Mouse (Mus musculus) hindbrain, embryonic 14.5 days (tissue): ENCODE data around the gene Phgdh. TPM values are rescaled to one million over a fixed set of nuclear protein-coding genes. Genes with fewer than 3 reads are reported as not detected.
"Not testable (repeated sequence)": the region's sequence is repeated elsewhere in the genome, so short reads cannot be mapped to it uniquely, and the experiment has no call there.

ENCODE experiments used
- ATAC-seq: fragments of 200-750 bp; cut with Nextera tagmentation; 2 replicates; pipeline ENCODE4 v1.8.0; 2017; ENCODE audit warnings: moderate number of reproducible peaks, mild to moderate bottlenecking, moderate TSS enrichment, moderate library complexity; ENCODE audit not compliant: low FRiP score
- DNase-seq: peaks from one replicate; pipeline ENCODE4 v3.0.0-alpha.2; 2015; ENCODE audit warnings: low spot score
- H3K27ac ChIP-seq: fragments of 300-500 bp; sonication (generic); 2 replicates; pipeline ENCODE4 v1.5.1; 2014; ENCODE audit warnings: mild to moderate bottlenecking, moderate library complexity
- H3K27me3 ChIP-seq: fragments of 300-500 bp; sonication (generic); 2 replicates; pipeline ENCODE4 v1.6.1; 2014; ENCODE audit warnings: mild to moderate bottlenecking, low read length, mixed read lengths; ENCODE audit not compliant: control insufficient read depth, insufficient read depth
- H3K36me3 ChIP-seq: fragments of 300-500 bp; sonication (generic); replicated peaks from 2 replicates; pipeline ENCODE4 v1.6.1; 2014; ENCODE audit not compliant: control insufficient read depth, insufficient read depth
- H3K4me1 ChIP-seq: fragments of 300-500 bp; sonication (generic); replicated peaks from 2 replicates; pipeline ENCODE4 v1.6.1; 2014; ENCODE audit warnings: antibody characterized with exemption, low read length, mixed read lengths; ENCODE audit not compliant: control insufficient read depth, insufficient read depth
- H3K4me2 ChIP-seq: fragments of 300-500 bp; sonication (generic); replicated peaks from 2 replicates; pipeline ENCODE4 v1.6.1; 2014; ENCODE audit warnings: mild to moderate bottlenecking, moderate library complexity
- H3K4me3 ChIP-seq: fragments of 300-500 bp; sonication (generic); replicated peaks from 2 replicates; pipeline ENCODE4 v1.5.1; 2014; ENCODE audit warnings: mild to moderate bottlenecking, low read length
- H3K9ac ChIP-seq: fragments of 300-500 bp; sonication (generic); 2 replicates; pipeline ENCODE4 v1.6.1; 2014
- H3K9me3 ChIP-seq: fragments of 300-500 bp; sonication (generic); 2 replicates; pipeline ENCODE4 v1.6.1; 2016; ENCODE audit warnings: low read length; ENCODE audit not compliant: control insufficient read depth
- WGBS: fragments of 180-500 bp; shearing (Covaris S2); extraction: QIAGEN DNeasy Blood & Tissue Kit; methylation state at CpG from one replicate; pipeline ENCODE4 v1.1.7; 2014; 5-methylcytosine and 5-hydroxymethylcytosine counted together
- polyA plus RNA-seq: library from polyadenylated mRNA; unstranded; fragments of >200 nt; fragmentation: Nextera tagmentation; extraction: Ambion mirVana; gene quantifications from 2 replicates; pipeline ENCODE4 v1.2.1, GENCODE M21; 2014

The Phgdh gene
- polyA plus RNA-seq = 160 and 173 TPM in 2 replicates

DNA sequence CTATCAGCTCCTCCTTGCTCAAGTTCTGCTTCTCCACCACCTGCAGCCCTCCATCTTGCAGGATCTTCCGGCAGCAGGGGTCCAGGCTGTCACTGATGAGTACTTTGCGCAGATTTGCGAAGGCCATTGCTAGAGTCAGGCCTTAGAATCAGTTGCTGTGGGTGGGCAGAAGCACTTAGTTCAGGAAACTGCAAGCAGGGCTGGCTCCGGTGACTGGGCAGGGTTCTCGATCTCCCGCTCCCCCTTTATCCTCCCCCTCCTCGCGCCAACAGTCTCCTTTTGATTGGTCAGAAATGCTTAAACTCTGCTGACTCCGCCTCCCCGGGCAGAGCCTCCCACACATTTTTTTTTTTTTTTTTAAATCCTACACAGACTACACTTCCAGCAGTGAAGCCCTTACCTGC lies at the start of gene Phgdh:
Gene Phgdh, minus strand, starts transcription at position 285 of the 404 bp plus-strand sequence.
- peak within 1 kb of the TSS; percentile 67 for H3K9ac ChIP-seq
- H3K9me3 ChIP-seq, H3K36me3 ChIP-seq, H3K27me3 ChIP-seq: not testable (repeated sequence)
- H3K27ac ChIP-seq = peak within 1 kb of the TSS; percentile 38; the same call in 1 of the 2 replicates
- DNase-seq = peak; percentile 67
- H3K4me3 ChIP-seq = peak within 1 kb of the TSS; percentile 63
- H3K4me2 ChIP-seq = peak within 1 kb of the TSS; percentile 100
- ATAC-seq = peak; percentile 72
- under 1% methylated on average over 10 of the region's 10 CpGs for WGBS
- H3K4me1 ChIP-seq = peaks cover 39% of the 10 kb centered on the region

DNA sequence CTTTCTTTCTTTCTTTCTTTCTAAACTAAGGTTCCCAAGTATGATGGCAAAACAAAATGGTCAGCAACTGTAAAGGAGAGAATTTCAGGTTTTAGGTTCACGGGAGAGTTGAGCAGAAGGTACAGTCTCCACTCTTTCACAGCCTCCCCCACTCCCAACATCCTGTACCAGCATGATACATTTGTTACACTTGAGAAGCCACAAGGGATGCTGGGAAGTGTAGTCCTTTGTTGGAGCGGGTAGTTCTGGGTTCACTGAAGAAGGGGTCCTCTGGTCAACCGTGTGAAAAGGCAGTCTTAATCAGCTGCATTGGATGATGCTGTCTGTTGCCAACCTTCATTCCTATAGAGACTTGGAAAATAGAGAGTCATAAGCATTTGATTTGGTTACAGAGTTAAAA lies 49.5 kb upstream of the Phgdh start:
- Histone ChIP-seq H3K4me1 (peaks cover 19% of the 10 kb centered on the region), H3K27me3 (no peaks in the 10 kb centered on the region), H3K27ac (no peak overlapping the region), H3K4me3 (no peak overlapping the region), H3K9ac (no peak overlapping the region), H3K36me3 (no peaks in the 10 kb centered on the region), H3K4me2 (no peak overlapping the region), H3K9me3 (no peaks in the 10 kb centered on the region)
- 58% methylated on average over 3 of the region's 3 CpGs for WGBS
- no peak for DNase-seq
- no peak for ATAC-seq

DNA sequence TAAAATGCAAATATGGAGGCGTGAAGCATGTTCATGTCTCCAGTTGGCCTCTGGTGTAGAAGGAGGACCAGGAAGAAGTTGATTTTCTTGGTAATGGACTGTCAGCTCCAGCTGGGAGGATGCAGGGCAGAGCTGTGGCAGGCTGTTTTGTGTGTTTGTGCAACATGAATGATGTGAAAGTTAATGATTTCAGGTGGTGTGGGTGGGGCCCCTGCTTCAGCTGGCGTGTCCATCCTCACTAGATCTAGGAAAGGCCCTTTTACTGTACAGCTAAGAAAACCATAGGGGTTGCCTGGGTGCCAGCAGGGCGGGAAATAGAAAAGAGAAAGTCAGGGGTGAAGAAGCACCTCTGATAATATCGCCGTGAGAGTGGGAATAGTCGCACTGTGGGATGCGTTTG lies 48.0 kb upstream of the Phgdh start:
- H3K36me3 ChIP-seq = no peaks in the 10 kb centered on the region
- H3K27ac ChIP-seq = peak overlapping the region; percentile 56; the same call in 1 of the 2 replicates
- H3K9me3 ChIP-seq = no peaks in the 10 kb centered on the region
- ATAC-seq (no peak), DNase-seq (no peak)
- WGBS = 83% methylated on average over 7 of the region's 7 CpGs
- no peak overlapping the region for H3K4me3 ChIP-seq
- H3K9ac ChIP-seq = no peak overlapping the region
- H3K4me2 ChIP-seq = no peak overlapping the region
- H3K27me3 ChIP-seq = no peaks in the 10 kb centered on the region
- peaks cover 26% of the 10 kb centered on the region for H3K4me1 ChIP-seq

DNA sequence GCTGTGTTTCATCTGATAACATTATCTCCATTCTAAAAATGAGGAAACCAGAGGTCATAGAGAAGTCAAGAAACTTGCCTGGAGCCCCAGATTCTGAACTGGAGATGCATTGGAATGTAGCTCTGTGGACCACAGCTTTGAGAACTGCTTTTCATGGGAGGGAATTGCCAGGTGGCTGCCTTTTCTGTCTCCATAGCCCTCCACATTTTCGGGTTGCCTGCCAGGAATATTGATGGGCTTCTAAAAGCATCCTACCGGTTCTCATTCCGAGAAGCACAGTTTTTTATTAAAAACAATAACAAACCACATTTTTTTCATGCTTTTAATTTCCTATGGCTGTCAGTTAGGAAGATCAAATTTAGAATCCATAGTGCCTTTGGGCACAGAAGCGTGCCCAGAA lies 47.3 kb upstream of the Phgdh start:
- Histone ChIP-seq H3K27me3 (no peaks in the 10 kb centered on the region), H3K9ac (no peak overlapping the region), H3K9me3 (no peaks in the 10 kb centered on the region), H3K4me1 (peaks cover 26% of the 10 kb centered on the region), H3K4me3 (no peak overlapping the region), H3K36me3 (no peaks in the 10 kb centered on the region), H3K4me2 (no peak overlapping the region), H3K27ac (no peak overlapping the region; the same call in 1 of the 2 replicates)
- ATAC-seq = no peak
- no peak for DNase-seq
- 60% methylated on average over 4 of the region's 4 CpGs for WGBS

DNA sequence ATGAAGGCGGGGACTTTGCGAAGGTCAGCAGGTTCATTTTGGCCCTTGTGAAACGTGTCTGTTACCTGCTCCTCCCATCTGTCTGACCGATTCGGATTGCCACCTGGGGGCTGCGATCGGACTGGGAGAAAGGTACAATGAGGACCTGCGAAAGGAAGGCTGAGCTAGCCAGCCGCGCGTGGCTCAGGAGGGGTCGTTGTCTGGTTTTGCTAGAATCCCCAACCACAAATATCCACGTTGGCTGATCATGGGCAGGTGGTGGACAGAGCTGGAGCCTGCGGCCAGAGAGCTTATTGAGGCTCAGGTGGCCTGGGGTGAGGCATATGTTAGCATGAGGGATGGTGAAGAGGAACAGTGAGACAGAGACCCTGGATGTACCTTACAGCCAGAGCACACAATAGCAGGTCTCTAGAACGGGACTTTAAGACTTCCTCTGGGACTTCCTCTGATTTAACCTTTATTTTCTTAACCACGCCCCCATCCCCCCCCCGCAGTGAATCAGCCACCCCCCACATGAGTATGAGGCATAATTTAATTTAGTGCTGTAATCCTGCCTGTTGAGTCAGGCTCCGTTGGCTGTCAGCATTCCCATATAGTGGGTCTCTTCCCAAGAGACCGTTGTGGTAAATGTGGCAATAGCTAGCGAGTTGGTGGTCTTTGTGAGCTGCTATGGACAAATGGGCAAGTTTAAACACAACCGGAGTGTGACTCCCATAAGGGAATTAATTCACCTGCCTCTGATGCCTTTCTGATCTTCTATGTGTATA lies 43.4 kb upstream of the Phgdh start:
- 5% methylated on average over 21 of the region's 21 CpGs for WGBS
- DNase-seq = peak; percentile 41

DNA sequence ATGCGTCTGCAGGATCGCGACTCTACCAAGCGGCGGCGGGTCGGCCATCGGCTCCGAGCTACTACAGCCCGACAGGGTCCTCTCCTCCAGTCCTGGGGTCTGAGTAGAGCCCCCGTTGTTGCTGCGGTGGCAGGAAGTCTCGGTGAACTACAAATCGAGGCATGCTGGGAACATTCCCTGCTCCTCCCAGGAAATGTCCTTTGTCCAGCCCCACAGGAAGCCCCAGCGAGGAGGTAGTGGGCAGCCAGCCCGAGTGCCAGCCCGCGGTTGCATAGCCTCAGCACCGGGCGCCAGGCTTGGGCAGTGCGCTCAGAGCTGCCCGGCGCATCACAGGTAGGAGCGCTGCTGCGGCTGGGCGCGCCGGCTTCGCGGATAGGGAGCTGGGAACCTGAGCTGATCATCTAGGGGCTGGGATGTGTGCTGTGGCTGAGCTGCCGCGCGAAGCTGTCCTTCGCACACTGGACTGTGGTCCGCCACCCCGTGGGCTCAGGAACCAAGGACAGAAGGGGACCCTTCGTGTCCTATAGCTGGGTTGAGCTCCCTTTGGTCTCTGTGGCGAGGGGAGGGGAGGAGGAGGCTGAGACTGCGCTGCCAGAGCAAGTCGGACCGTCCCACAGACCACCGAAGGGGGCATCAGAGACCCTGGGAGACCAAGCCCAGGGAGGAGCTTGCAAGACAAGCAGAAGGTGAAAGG lies 42.6 kb upstream of the Phgdh start, which contains the start of gene Zfp697:
Gene Zfp697, plus strand, starts transcription at position 216 of the 694 bp plus-strand sequence.
- WGBS = under 1% methylated on average over 42 of the region's 42 CpGs
- peak within 1 kb of the TSS; percentile 74 for H3K9ac ChIP-seq
- peaks cover 25% of the 10 kb centered on the region for H3K4me1 ChIP-seq
- peak; percentile 78 for DNase-seq
- no peaks in the 10 kb centered on the region for H3K36me3 ChIP-seq
- H3K9me3 ChIP-seq = no peaks in the 10 kb centered on the region
- H3K4me3 ChIP-seq = peak within 1 kb of the TSS; percentile 52
- peak within 1 kb of the TSS; percentile 84 for H3K27ac ChIP-seq
- no peaks in the 10 kb centered on the region for H3K27me3 ChIP-seq
- peak; percentile 95 for ATAC-seq
- H3K4me2 ChIP-seq = peak within 1 kb of the TSS; percentile 84

More for the DNA sequence above, 43.4 kb upstream of the Phgdh start:
- ATAC-seq = peak; percentile 37
- Histone ChIP-seq H3K36me3 (no peaks in the 10 kb centered on the region), H3K4me1 (peaks cover 31% of the 10 kb centered on the region), H3K4me2 (peak overlapping the region; percentile 84), H3K9me3 (no peaks in the 10 kb centered on the region), H3K4me3 (peak overlapping the region; percentile 52), H3K9ac (peak overlapping the region; percentile 74), H3K27ac (peak overlapping the region; percentile 84), H3K27me3 (no peaks in the 10 kb centered on the region)

DNA sequence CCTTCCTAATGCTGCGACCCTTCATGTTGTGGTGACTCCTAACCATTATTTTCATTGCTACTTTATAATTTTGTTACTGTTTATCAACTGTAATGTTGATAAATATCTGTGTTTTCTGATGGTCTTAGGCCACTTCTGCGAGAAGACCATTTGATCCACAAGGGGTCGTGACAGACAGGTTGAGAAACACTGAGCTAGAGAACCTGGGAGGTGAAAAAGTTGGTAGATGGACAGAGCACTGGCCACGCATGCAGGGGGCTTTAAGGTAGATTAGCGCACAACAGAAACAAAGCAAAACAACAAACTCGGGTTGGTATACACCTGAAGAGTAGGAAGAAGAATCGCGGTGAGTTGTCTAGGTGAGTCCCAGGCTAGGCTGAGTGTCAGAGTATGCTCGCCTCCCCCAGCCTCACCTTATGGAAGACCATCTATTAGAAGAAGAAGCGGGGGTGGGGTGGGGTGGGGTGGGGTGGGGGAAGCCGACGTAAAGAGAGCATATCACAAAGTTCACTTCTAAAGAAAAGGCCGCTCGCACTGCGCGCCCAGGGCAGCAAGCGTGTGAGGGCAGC lies 42.0 kb upstream of the Phgdh start:
- ATAC-seq (no peak; the same call in 1 of the 2 replicates), DNase-seq (no peak)
- WGBS = 7% methylated on average over 17 of the region's 17 CpGs
- peak overlapping the region; percentile 84; the same call in 1 of the 2 replicates for H3K27ac ChIP-seq
- no peaks in the 10 kb centered on the region for H3K36me3 ChIP-seq
- peak overlapping the region; percentile 52 for H3K4me3 ChIP-seq
- H3K27me3 ChIP-seq = no peaks in the 10 kb centered on the region
- peak overlapping the region; percentile 84 for H3K4me2 ChIP-seq
- H3K9ac ChIP-seq = peak overlapping the region; percentile 74
- no peaks in the 10 kb centered on the region for H3K9me3 ChIP-seq
- peaks cover 20% of the 10 kb centered on the region for H3K4me1 ChIP-seq

DNA sequence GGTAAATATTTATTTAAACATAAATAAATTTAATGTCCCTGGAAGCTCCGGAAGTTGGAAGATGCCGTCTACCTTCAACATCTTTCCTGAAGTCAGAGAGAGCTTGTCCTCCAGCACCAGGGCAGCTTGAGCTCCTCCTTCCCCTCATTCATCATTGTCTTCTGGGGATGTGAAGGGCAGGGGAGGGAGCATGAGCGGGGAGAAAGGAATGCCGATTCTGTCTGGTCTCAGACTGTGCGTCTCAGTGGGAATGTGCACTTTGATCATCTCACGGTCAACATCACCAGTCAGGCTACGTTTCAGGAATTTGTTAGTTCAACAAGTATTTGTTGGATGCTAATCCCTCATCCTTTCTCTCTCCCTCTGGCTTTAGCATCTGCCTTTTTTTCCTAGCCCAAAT lies 39.4 kb upstream of the Phgdh start:
- no peak for DNase-seq
- Histone ChIP-seq H3K9ac (no peak overlapping the region), H3K9me3 (no peaks in the 10 kb centered on the region), H3K4me1 (peaks cover 12% of the 10 kb centered on the region), H3K36me3 (no peaks in the 10 kb centered on the region), H3K4me3 (no peak overlapping the region), H3K4me2 (no peak overlapping the region), H3K27ac (no peak overlapping the region), H3K27me3 (no peaks in the 10 kb centered on the region)
- ATAC-seq = no peak
- WGBS = 15% methylated on average over 7 of the region's 7 CpGs

DNA sequence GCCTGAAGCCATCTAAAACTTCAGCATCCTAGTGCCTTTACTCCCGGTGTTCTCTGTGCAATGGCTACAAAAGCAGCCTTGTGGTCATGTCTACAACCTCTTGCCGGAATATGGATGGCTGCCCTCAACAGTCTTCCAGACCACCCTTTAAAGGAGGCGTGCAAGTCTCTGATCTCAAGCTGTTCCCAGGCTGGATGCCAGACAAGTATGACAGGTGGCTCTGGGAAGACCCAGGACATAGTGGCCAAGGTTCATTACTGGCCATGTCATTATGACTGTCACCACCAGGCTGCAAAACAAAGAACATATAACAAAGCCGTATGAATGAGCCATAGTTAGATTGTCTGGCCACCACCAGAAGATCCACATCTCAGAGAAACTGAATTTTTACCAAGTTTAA lies 38.5 kb upstream of the Phgdh start:
- no peaks in the 10 kb centered on the region for H3K36me3 ChIP-seq
- H3K27me3 ChIP-seq = no peaks in the 10 kb centered on the region
- H3K9me3 ChIP-seq = no peaks in the 10 kb centered on the region
- peaks cover 5% of the 10 kb centered on the region for H3K4me1 ChIP-seq
- H3K27ac ChIP-seq = no peak overlapping the region
- no peak overlapping the region for H3K4me3 ChIP-seq
- DNase-seq (no peak), ATAC-seq (no peak)
- no peak overlapping the region for H3K4me2 ChIP-seq
- WGBS = 78% methylated on average over 4 of the region's 4 CpGs
- H3K9ac ChIP-seq = no peak overlapping the region
